Mouse (Mus musculus) ES-Bruce4 (cell line): ENCODE results near the gene Chchd6.

ENCODE experiments used
- CTCF ChIP-seq: IDR thresholded peaks from one replicate; pipeline ENCODE4 v1.8.1; 2011; ENCODE audit warnings: low read depth, low read length
- EP300 ChIP-seq: IDR thresholded peaks from 2 replicates; pipeline ENCODE4 v1.6.1; 2011; ENCODE audit warnings: low read depth, low read length; ENCODE audit not compliant: insufficient read depth
- POLR2A ChIP-seq: IDR thresholded peaks from one replicate; pipeline ENCODE4 v1.8.1; 2011; ENCODE audit warnings: low read length; ENCODE audit not compliant: insufficient read depth

DNA sequence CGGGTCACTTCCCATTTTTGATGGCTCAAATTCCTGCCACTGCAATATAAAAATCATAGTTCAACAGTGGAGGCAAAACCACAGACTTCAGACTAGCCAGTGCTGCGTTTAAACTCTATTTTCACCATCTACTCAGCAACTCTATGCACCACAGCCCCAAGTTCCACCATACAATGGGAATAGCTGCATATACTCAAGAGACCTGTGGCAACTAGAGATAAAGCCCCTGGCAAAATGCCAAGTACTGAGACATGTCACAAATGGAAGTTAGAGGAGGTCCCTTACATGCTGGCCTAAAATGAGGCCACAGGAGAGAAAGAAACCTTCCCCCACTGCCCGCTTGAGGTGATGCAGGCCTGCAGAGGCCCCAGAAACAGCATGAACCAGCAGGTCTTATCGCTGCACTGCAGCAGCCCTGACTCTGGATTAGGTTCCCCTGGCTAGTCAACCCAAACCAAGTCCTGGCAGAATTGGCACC, 139.9 kb downstream of the Chchd6 start:
- TF ChIP-seq CTCF (no peak), POLR2A (no peak), EP300 (no peak)
